Mouse (Mus musculus): ENCODE results near the gene Cep112. TPM values are rescaled to one million over a fixed set of nuclear protein-coding genes. Genes with fewer than 3 reads are reported as not detected.
A peak's percentile ranks its signal among the peaks of the same experiment; 100 is the strongest.

The Cep112 gene
- polyA plus RNA-seq (2015; fragmentation: Nextera tagmentation; extraction: Ambion mirVana) = 1.4 and 1.9 TPM in 2 replicates

- peak; percentile 95 for DNase-seq (ENCODE audit: low spot score)
Observed at GRCm38 (mm10) chr11:108424889-108425591, at the start of gene Cep112. Cep112 (plus strand) TSS chr11:108425192.

DNA sequence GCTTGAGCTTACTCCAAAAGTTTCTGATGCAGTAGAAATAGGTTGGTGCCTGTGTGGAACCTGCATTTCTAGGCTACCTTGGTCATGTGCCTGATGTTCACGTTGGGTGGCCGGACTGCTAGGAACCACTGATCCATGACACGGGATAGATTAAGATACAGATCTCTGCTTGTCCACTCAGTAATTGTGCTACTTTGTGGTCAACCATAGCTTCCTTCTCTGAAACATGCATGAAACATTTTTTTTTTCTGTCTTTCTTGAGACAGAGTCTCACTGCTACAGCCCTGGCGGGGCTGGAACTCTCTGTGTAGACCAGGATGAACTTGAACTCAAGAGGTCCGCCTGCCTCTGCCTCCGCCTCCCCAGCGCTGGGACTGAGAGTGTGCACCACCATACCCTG, 48.2 kb upstream of the Cep112 start:
- DNase-seq (ENCODE audit: low spot score) = no peak

DNA sequence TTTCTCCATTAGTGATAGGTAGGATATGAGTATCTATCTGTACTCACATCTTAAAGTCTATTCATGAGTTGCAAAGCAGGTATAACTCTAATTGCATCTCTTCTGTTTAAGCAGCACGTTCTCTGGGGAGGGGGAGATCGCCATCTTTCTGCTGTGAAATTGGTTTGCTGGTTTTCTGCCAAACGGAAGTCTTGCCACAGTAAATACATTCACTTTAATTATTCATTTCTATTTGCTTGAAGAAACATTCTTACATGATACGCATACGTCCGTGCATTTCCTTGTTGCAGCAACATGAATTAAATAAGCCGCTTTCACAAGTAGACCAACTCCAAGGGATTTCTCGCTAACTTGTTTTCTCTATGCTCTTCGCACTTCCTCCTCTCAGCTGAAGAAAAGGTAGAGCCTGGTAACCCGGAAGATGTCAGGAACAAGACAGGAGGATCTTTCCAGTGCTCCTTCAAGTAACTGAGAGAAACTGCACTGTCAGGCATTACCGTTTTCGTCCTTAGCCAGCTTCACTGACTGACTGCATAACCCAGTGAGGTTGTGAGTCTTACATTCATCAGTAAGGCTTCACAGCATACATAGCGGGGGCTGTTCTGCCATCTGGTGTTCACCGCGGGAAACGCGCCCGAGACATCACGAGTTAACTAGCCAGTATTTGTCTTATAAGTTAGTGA, 47.2 kb upstream of the Cep112 start:
- DNase-seq (ENCODE audit: low spot score) = peak; percentile 83

- peak; percentile 5 for DNase-seq (ENCODE audit: low spot score)
Observed at GRCm38 (mm10) chr11:108378363-108378751, 46.6 kb upstream of the Cep112 start.

DNA sequence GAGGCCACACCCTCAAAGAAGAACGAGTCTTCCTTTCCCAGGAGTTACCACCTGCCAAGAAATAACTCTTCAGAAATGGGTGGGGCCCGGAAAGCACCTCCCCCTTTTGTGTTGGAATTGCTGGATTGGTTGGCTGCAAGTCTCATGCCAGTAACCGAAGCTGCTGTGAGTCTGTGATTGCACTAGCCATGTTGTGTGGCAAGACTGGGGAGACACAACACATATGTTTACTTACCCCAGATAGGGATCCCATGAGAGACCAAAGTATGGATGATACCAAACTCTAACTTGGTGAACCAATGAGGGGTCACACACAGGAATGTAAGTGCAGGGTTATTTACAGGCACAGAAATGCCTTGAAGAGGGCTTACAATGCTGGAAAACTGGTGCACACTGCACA, 42.3 kb upstream of the Cep112 start:
- no peak for DNase-seq (ENCODE audit: low spot score)

- no peak for DNase-seq (ENCODE audit: low spot score)
Observed at GRCm38 (mm10) chr11:108384920-108385665, 39.9 kb upstream of the Cep112 start.

DNA sequence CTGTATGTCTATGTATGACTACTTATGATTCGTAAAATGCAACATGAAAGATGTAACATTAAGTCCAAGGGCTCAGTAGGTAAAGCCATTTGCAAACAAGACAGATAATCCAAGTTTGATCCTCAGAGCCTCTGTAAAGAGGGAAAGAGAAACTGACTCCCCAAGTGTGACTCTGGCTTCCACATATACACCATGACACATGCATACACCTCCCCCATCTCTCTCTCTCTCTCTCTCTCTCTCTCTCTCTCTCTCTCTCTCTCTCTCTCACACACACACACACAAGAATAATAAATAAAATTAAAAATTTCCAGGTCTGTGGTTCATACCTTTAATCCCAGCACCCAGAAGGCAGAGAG, 39.3 kb upstream of the Cep112 start:
- DNase-seq (ENCODE audit: low spot score) = no peak

DNA sequence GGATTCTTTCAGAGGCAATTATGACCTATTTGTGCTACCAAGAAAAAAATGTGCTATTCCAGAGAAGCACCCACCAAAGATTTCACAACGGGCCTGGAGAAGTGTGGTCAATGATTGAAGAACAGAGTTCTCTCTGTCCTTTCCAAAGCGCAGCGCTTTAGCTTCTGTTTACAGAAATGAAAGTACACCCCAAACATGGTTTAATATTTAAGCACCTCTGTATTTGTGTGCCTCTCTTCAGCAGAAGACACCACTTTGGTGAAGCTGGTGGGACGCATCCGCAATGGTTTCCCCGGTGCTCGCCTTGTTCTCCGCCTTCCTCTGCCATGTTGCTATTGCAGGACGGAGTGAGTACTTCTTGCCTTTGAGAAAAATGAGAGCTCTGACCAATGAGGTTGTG, 29.9 kb upstream of the Cep112 start:
- DNase-seq (ENCODE audit: low spot score) = no peak

DNA sequence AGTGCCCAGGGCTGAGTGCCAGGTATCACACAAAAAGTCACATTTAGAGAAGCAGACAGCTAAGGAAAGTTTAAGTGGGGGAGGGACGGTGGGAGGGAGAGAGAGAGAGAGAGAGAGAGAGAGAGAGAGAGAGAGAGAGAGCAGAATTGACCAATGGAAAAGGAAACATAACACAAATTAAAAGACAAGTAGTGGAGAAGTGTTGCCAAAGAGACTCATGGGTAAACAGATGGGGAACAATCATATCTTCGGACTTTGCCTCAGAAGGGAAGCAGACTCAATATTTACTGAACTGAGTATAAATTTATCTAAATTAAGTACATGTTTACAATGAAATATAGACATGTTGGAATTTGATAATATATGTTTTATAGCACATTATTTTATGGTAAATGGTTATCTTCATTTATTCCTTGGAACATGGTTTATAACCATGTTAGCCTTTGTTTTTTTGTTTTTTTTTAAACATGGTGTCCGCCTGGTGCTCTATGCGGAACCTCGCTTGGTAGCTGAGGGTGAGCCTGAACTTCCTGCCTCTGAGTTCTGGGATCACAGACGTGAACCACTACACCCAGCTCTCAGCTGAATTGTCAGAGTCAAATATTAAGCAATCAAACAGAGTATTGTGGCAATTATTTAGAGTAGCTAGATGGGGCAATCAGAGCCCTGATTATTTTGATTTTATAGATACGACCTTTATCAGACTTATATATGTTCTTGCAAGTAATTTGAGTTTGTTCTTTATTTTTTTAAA, 28.7 kb upstream of the Cep112 start:
- no peak for DNase-seq (ENCODE audit: low spot score)

DNA sequence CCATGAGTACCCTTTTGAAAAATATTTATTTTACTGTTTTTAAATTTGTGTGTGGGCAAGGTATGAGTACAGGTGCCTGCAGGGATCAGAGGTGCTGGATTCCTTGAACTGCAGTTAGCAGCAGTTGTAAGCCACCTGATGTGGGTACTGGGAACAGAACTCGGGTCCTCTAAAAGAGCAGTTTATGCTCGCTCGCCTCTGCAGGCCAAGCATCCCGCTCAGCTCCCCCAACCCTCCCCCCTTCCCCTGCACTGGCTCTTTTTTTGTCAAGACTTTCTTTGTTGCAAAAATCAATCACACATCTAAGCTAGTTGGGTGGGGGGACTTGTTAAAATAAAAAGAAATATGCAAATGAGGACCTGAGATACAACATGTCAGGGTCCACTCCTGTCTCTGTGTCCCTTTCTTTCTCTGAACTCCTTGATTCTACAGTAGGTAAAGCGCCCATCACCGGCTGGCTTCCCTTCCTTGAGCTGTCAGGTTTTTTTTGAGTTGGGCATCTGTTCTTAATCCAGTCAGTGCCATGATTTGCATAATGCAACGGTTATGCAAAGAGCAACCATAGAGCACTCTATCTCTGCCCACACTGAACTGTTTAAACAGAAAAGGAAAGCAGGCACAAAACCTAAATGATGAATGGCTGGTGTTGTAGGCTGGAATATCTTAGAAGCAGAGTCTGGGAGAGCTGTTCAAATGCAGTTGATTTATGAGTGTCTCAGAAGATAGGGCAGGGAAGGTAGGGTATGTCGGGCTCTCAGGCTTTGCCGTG, 14.9 kb upstream of the Cep112 start:
- no peak for DNase-seq (ENCODE audit: low spot score)

- no peak for DNase-seq (ENCODE audit: low spot score)
Observed at GRCm38 (mm10) chr11:108416360-108416759, 8.6 kb upstream of the Cep112 start.

GRCm38 (mm10) chr11:108418540-108418939, 6.5 kb upstream of the Cep112 start:
- peak; percentile 55 for DNase-seq (ENCODE audit: low spot score)

GRCm38 (mm10) chr11:108419242-108419641, 5.8 kb upstream of the Cep112 start:
- DNase-seq (ENCODE audit: low spot score) = no peak

DNA sequence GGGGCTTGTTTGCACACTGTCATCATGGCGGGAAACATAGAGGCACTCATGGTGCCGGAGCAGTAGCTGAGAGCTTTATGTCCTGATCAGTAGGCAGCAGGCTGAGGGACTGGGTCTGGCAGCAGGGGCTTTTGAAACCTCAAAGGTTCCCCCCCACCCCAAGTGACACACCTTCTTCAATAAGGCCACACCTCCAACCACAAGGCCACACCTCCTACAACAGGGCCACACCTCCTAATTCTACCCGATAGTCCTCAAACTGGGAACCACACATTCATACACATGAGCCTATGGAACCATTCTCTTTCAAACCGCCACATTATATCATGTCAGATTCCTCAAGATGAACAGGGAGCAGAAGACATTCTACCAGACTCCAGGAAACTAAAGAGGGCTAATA, 4.2 kb upstream of the Cep112 start:
- DNase-seq (ENCODE audit: low spot score) = no peak

DNA sequence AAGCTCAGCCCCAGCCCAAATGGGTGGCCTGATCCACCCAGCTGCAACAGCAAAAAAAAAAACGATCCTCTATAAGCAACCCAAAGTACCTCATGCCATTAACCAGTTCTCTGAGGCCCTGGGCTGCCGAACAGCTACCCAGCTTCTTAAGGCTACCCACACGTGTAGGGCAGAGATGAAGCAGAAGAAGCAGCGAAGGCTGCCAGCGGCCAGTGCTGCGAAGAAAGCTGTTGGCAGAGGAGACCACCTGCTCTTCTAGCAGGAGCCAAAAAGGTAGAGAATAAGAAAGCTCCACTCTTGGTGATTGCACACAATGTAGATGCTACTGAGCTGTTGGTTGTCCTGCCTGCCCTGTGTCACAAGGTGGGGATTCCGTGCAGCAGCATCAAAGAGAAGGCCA, 1.8 kb upstream of the Cep112 start:
- no peak for DNase-seq (ENCODE audit: low spot score)

DNA sequence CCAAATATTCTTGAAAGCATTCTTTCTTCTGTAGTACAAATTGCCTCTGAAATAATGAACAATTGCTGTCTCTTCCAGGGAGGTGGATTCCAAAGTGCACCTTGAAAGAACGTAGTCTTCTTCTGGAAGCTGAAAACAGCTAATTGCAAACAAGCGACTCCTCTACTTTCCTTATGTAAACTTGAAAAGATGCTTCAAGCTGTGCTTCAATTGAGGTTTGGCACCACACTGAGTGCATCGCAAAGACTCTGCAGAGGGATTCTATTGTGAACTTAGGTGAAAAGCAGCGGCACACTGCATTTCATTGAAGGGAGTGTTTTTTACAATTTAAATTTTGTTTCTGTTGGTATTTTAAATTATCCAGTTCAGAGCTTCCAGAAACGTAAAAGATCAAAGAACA, 881 bp upstream of the Cep112 start:
- DNase-seq (ENCODE audit: low spot score) = no peak

GRCm38 (mm10) chr11:108425592-108425921, 565 bp downstream of the Cep112 start:
- DNase-seq (ENCODE audit: low spot score) = no peak

DNA sequence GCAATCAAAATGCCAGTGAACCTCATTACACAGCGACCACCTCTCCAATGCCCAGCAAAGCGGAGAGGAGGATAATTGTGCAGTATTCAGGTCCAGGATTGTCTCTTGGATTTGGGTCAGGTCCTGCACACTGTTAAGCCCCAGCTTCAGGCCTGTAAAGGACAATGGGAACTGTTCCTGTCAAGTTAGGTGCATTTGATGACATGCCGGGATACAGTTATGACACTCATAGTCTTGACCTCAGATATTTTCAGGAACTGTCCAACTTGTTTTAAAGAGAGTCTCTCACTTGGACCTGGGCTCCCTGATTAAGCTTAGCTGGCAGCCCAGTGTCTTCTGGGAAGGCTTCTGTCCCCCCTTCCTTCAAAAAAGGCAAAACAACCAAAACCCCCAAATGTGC, 1.1 kb downstream of the Cep112 start:
- no peak for DNase-seq (ENCODE audit: low spot score)

GRCm38 (mm10) chr11:108427191-108427590, 2.2 kb downstream of the Cep112 start:
- no peak for DNase-seq (ENCODE audit: low spot score)

- no peak for DNase-seq (ENCODE audit: low spot score)
Observed at GRCm38 (mm10) chr11:108429076-108429475, 4.1 kb downstream of the Cep112 start.

Measured in thymus, postnatal 0 days (tissue).